Mouse (Mus musculus) thymus, adult 2 months (tissue): ENCODE results near the gene Ush2a.

Source experiments
- CTCF ChIP-seq: fragments of 200-500 bp; IDR thresholded peaks from 2 replicates; pipeline ENCODE4 v1.5.1; 2012; ENCODE audit warnings: mild to moderate bottlenecking, control low read depth, low read length, moderate library complexity, borderline replicate concordance; ENCODE audit not compliant: control insufficient read depth, poor library complexity, insufficient read depth; ENCODE audit errors: extremely low read depth
- POLR2A ChIP-seq: fragments of 200-500 bp; IDR thresholded peaks from 2 replicates; pipeline ENCODE4 v1.6.1; 2012; ENCODE audit warnings: mild to moderate bottlenecking, low read length, control low read depth, moderate library complexity; ENCODE audit not compliant: control insufficient read depth, poor library complexity, insufficient read depth; ENCODE audit errors: extremely low read depth

DNA sequence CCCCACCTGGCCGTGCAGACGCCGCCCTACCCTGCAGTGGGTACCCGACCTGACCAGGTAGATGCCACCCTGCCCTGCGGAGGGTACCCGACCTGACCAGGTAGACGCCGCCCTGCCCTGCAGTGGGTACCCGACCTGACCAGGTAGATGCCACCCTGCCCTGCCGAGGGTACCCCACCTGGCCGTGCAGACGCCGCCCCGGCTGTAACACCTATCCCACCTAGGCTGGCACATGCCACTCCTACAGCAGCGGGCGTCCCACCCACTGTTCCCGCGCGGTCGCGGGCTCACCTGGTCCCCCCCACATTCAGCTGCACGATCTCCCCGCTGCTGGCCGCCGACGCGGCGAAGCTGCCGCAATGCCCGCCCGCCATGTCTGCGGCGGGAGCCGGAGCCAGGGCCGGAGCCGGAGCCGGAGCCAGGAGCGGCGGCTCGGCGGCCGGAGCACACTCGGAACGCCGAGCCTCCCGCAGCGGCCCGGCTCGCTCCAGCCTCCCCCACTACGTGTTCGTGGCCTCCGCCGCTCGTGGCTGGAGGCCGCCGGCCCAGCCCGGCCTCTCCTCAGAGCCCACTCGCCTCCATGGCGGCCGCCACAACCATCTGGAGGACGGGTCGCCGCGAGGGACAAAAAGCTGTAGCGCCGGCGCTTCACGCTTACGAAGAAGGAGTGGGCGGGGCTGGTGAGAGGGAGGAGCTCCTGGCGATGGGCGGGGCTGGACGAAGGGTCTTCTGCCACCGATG is 745.6 kb downstream of the Ush2a start, which contains the start of gene Kctd3:
- TF ChIP-seq CTCF (no peak), POLR2A (no peak)
